Mouse (Mus musculus): ENCODE measurements at regions not wholly inside any gene's neighbourhood (a gene's known extent, or its start where the extent isn't known, plus 50 kb on each side); places are given as distances from the start of the nearest gene placed in this dataset.

DNA sequence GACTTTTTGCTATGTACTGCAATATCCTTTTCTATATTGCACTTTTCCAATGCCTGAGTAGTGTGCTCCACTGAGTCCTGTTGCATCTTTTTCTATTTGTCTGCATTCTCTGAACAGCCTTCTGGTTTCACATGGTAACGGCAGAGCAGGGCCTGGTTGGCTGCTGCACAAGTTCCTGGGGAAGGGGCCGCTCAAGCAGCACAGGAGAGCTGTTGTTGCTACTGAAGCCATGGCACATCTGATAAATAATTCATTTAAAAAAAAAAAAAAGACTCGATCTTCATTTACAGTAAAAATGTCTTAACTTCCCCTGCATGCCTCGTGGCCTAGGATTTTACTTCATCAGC, 127.2 kb downstream of the Atp6ap1l start:
- no peaks in the 10 kb centered on the region for H3K9me3 ChIP-seq (replicated peaks)
- no peaks in the 10 kb centered on the region for H3K4me1 ChIP-seq
- no peak overlapping the region for H3K4me3 ChIP-seq
- H3K27ac ChIP-seq (replicated peaks) = no peak overlapping the region
- no peaks in the 10 kb centered on the region for H3K36me3 ChIP-seq
- DNase-seq (ENCODE audit: low spot score) = no peak
- no peaks in the 10 kb centered on the region for H3K27me3 ChIP-seq (ENCODE audit: low read depth, poor library complexity, severe bottlenecking)
- WGBS = 80% methylated on average over 4 of the region's 4 CpGs

GRCm38 (mm10) chr13:90777123-90777951, 127.8 kb downstream of the Atp6ap1l start:
- no peak for DNase-seq (ENCODE audit: low spot score)
- WGBS = 89% methylated on average over 5 of the region's 5 CpGs
- Histone ChIP-seq H3K36me3 (no peaks in the 10 kb centered on the region), H3K9me3 (replicated peaks) (no peaks in the 10 kb centered on the region), H3K27ac (replicated peaks) (no peak overlapping the region), H3K27me3 (ENCODE audit: low read depth, poor library complexity, severe bottlenecking) (no peaks in the 10 kb centered on the region), H3K4me1 (no peaks in the 10 kb centered on the region), H3K4me3 (no peak overlapping the region)

DNA sequence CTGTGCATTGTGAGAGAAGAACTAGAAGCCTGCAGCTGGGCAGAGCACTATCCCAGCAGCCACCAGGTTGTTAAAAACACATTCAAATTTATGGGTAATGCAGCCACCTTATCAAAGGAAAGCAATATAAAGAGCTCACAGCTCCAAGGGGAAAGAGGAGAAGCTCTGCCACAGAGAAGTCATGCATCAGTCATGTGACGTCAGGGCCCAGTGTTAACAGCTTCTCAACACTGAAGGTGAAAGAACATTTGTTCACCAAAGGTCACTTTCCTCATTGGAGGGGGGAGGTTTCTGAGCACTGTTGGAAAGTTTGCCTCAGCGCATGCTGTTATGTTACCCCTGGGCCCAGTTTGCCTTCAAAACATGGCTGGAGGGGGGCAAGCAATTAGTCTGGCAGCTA, 143.0 kb downstream of the Atp6ap1l start:
- Histone ChIP-seq H3K4me3 (no peak overlapping the region), H3K36me3 (no peaks in the 10 kb centered on the region), H3K27me3 (ENCODE audit: low read depth, poor library complexity, severe bottlenecking) (no peaks in the 10 kb centered on the region), H3K27ac (replicated peaks) (no peak overlapping the region), H3K9me3 (replicated peaks) (no peaks in the 10 kb centered on the region), H3K4me1 (no peaks in the 10 kb centered on the region)
- no peak for DNase-seq (ENCODE audit: low spot score)
- WGBS = 77% methylated on average over 2 of the region's 2 CpGs

DNA sequence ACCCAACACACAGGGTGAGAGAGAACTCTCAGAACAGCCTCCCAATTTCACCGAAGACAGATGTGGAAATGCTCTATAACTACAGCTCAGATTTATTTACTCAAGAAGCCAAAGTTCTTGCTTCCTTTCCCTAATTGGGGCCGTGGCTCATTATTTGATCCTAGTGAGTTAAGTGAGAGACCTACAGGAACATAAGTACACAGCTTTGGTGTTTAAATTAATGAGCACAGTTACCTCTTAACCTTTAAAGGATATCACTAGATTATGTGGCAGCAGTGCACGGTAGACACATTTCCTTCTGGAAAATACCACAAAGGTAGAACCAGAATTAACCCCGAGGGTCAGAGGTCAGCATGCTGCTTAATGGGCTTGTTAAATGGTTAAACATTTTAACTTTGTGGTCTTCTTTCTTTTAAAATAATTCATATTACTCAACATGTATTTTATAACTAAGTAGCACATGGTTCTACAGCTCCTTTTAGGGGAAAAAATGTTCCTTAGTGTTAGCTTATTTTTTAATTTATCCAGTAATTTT, 144.6 kb downstream of the Atp6ap1l start:
- Histone ChIP-seq H3K9me3 (replicated peaks) (no peaks in the 10 kb centered on the region), H3K27me3 (ENCODE audit: low read depth, poor library complexity, severe bottlenecking) (no peaks in the 10 kb centered on the region), H3K36me3 (no peaks in the 10 kb centered on the region), H3K4me3 (no peak overlapping the region), H3K4me1 (no peaks in the 10 kb centered on the region), H3K27ac (replicated peaks) (no peak overlapping the region)
- 75% methylated on average over 4 of the region's 4 CpGs for WGBS
- no peak for DNase-seq (ENCODE audit: low spot score)

DNA sequence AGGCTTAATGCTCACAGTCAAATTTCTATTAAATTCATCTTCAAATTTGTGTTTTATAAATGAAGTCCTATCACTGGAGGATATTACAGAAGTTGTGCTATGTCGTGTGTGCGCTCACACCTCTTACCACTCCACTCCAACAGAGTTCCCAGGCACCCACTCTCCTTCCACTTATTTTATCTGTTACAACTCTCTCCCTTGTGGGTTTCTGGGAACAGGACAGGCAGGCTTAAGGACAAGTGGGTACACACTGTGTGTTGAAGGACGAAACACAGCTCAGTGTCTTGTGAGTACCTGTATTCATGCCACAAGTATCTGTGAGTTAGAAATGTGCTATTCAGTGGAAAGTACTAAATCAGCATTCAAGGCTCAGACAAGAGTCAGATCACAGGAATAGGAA, 150.7 kb downstream of the Atp6ap1l start:
- Histone ChIP-seq H3K4me1 (no peaks in the 10 kb centered on the region), H3K27me3 (ENCODE audit: low read depth, poor library complexity, severe bottlenecking) (no peaks in the 10 kb centered on the region), H3K4me3 (no peak overlapping the region), H3K9me3 (replicated peaks) (no peaks in the 10 kb centered on the region), H3K27ac (replicated peaks) (no peak overlapping the region), H3K36me3 (no peaks in the 10 kb centered on the region)
- WGBS = 88% methylated on average over 3 of the region's 3 CpGs
- no peak for DNase-seq (ENCODE audit: low spot score)

DNA sequence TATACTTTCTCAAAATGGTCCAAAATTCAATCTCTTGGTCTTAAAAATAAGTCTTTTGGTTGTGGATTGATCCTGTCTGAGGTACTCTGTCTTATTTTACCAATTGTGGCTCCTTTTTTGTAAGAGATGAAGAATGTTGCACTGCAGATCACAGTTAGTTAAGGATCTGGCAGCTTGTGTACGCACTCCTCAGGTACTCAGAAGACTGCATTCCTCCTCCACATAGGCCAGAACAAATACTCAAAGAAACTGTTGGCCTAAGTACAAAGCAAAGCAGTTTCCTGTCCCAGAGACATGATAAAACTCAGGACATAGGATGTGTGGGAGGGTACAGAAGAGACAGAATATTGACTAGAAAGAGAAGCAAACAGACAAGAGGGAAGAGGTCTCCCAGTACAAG, 155.4 kb downstream of the Atp6ap1l start:
- Histone ChIP-seq H3K9me3 (replicated peaks) (no peaks in the 10 kb centered on the region), H3K4me1 (no peaks in the 10 kb centered on the region), H3K4me3 (no peak overlapping the region), H3K36me3 (no peaks in the 10 kb centered on the region), H3K27ac (replicated peaks) (no peak overlapping the region), H3K27me3 (ENCODE audit: low read depth, poor library complexity, severe bottlenecking) (no peaks in the 10 kb centered on the region)
- no peak for DNase-seq (ENCODE audit: low spot score)
- 89% methylated on average over 1 of the region's 1 CpGs for WGBS

DNA sequence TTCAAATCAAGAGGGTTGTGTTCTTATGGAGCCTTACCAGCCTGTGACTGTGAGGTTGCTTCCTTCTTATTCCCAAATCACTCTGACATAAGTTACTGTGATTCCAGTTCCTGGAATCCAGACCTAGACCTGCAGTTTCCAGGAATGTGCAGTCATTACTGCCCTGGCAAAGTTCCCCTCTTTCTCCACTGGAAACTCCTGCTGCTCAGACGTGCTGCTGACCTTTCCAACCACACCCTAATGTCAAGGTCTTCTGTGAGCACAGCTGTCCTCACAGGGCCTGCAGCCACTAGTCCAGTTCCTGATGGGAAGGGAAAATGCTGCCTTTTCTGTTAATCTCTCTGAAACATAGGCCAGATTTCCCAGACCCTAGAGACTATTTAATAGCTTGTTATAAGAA, 160.1 kb downstream of the Atp6ap1l start:
- Histone ChIP-seq H3K4me1 (no peaks in the 10 kb centered on the region), H3K4me3 (no peak overlapping the region), H3K36me3 (no peaks in the 10 kb centered on the region), H3K27ac (replicated peaks) (no peak overlapping the region), H3K27me3 (ENCODE audit: low read depth, poor library complexity, severe bottlenecking) (no peaks in the 10 kb centered on the region), H3K9me3 (replicated peaks) (no peaks in the 10 kb centered on the region)
- no peak for DNase-seq (ENCODE audit: low spot score)
- WGBS = 45% methylated on average over 1 of the region's 1 CpGs

DNA sequence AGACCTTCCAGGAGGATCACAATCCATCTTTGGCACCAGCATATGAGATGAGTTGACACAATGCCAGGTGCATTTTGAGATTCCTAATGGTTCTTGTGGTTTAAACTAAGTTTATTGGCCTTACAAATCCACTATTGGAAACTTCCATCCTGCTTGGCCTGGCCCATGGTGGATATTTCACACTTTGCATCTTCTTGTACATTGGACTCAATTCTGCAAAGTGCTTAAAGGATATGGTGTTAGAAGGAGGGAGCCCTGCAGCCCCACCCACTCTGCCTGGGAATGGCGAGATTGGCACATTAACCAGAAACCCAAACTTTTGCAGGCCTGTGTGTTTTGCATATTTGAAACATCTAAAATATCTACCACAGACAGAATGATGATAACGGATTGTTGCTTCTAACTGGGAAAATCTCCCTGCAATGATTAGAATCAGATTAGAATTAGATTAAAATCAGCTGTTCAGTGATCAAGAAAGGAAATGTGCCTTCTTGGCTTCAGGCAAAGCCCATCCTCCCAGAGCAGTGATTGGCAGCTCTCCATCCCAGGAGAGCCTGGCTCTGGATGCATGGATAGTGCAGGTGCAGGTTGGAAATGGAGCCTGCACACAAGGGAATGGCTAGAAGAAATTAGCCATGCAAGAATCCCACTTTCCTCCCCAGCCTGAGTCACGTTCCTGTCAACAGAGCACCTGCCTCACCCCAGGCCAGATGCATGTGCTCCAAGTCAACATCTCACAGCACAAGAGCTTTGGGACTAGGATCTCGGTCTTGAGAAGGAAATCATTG, 162.3 kb downstream of the Atp6ap1l start:
- 80% methylated on average over 4 of the region's 4 CpGs for WGBS
- H3K4me1 ChIP-seq = no peaks in the 10 kb centered on the region
- H3K27ac ChIP-seq (replicated peaks) = no peak overlapping the region
- H3K27me3 ChIP-seq (ENCODE audit: low read depth, poor library complexity, severe bottlenecking) = no peaks in the 10 kb centered on the region
- H3K36me3 ChIP-seq = no peaks in the 10 kb centered on the region
- no peaks in the 10 kb centered on the region for H3K9me3 ChIP-seq (replicated peaks)
- DNase-seq (ENCODE audit: low spot score) = no peak
- H3K4me3 ChIP-seq = no peak overlapping the region

GRCm38 (mm10) chr13:90739797-90740196, 165.4 kb downstream of the Atp6ap1l start:
- no peak for DNase-seq (ENCODE audit: low spot score)
- Histone ChIP-seq H3K27ac (replicated peaks) (no peak overlapping the region), H3K4me1 (no peaks in the 10 kb centered on the region), H3K27me3 (ENCODE audit: low read depth, poor library complexity, severe bottlenecking) (no peaks in the 10 kb centered on the region), H3K36me3 (no peaks in the 10 kb centered on the region), H3K9me3 (replicated peaks) (no peaks in the 10 kb centered on the region), H3K4me3 (no peak overlapping the region)
- 77% methylated on average over 1 of the region's 1 CpGs for WGBS

- no peak overlapping the region for H3K27ac ChIP-seq (replicated peaks)
- H3K9me3 ChIP-seq (replicated peaks) = no peaks in the 10 kb centered on the region
- 90% methylated on average over 3 of the region's 3 CpGs for WGBS
- H3K4me1 ChIP-seq = no peaks in the 10 kb centered on the region
- H3K4me3 ChIP-seq = no peak overlapping the region
- H3K27me3 ChIP-seq (ENCODE audit: low read depth, poor library complexity, severe bottlenecking) = no peaks in the 10 kb centered on the region
- no peaks in the 10 kb centered on the region for H3K36me3 ChIP-seq
- DNase-seq (ENCODE audit: low spot score) = no peak
These were observed 166.6 kb downstream of the Atp6ap1l start for GRCm38 (mm10) chr13:90738513-90738912.

DNA sequence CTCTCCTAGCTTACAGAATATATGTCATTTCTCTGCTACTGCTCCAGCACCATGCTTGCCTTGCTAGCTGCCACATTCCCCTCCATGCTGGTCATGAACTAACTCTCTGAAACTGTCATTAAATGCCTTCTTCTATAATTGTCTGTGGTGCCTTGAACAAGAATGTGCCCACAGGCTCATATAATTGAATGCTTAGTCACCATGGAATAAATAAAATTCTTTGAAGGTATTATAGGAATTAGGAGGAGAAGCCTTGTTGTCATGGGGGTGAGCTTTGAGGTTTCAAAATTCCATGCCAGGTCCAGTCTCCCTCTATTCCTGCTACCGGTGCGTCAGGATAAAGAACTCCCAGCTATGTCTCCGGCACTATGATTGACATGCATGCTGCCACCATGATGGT, 171.9 kb downstream of the Atp6ap1l start:
- whole genome bisulfite sequencing = 96% methylated on average over 3 of the region's 3 CpGs

GRCm38 (mm10) chr13:90729078-90729477, 176.1 kb downstream of the Atp6ap1l start:
- Histone ChIP-seq H3K27ac (replicated peaks) (no peak overlapping the region), H3K36me3 (no peaks in the 10 kb centered on the region), H3K4me3 (no peak overlapping the region), H3K27me3 (ENCODE audit: low read depth, poor library complexity, severe bottlenecking) (peaks cover 4% of the 10 kb centered on the region; the same call in 1 of the 2 replicates), H3K4me1 (no peaks in the 10 kb centered on the region), H3K9me3 (replicated peaks) (no peaks in the 10 kb centered on the region)
- DNase-seq (ENCODE audit: low spot score) = no peak

More for the DNA sequence above, 171.9 kb downstream of the Atp6ap1l start:
- Histone ChIP-seq H3K4me3 (no peak overlapping the region), H3K4me1 (no peaks in the 10 kb centered on the region), H3K36me3 (no peaks in the 10 kb centered on the region), H3K27me3 (ENCODE audit: low read depth, poor library complexity, severe bottlenecking) (no peaks in the 10 kb centered on the region), H3K9me3 (replicated peaks) (no peaks in the 10 kb centered on the region), H3K27ac (replicated peaks) (no peak overlapping the region)
- no peak for DNase-seq (ENCODE audit: low spot score)

- no peak for DNase-seq (ENCODE audit: low spot score)
- Histone ChIP-seq H3K4me1 (peaks cover 12% of the 10 kb centered on the region), H3K27ac (replicated peaks) (no peak overlapping the region), H3K27me3 (ENCODE audit: low read depth, poor library complexity, severe bottlenecking) (peaks cover 4% of the 10 kb centered on the region; the same call in 1 of the 2 replicates), H3K9me3 (replicated peaks) (no peaks in the 10 kb centered on the region), H3K36me3 (no peaks in the 10 kb centered on the region), H3K4me3 (no peak overlapping the region)
- 85% methylated on average over 4 of the region's 4 CpGs for WGBS
These were observed 177.3 kb downstream of the Atp6ap1l start for GRCm38 (mm10) chr13:90727816-90728215.
